Mouse (Mus musculus): Measurements from ENCODE around the gene Ccdc142. TPM values are rescaled to one million over a fixed set of nuclear protein-coding genes. Genes with fewer than 3 reads are reported as not detected.

Ccdc142 gene
- polyA plus RNA-seq, 1 experiment from 2014 or later: 7.0 TPM

GRCm38 (mm10) chr6:83135571-83136161, 34.3 kb downstream of the Ccdc142 start:
- WGBS: 7% methylated on average over 37 of the region's 37 CpGs
- H3K36me3 ChIP-seq: no peaks in the 10 kb centered on the region
- no peak for ATAC-seq (ENCODE audit: low FRiP score)
- H3K4me1 ChIP-seq: peaks cover 42% of the 10 kb centered on the region
- H3K4me2 ChIP-seq: peak overlapping the region; percentile 47
- peak overlapping the region; percentile 27; the same call in 1 of the 2 replicates for H3K9ac ChIP-seq (replicated peaks)
- H3K27ac ChIP-seq (replicated peaks): peak overlapping the region; percentile 81; the same call in 1 of the 2 replicates
- H3K27me3 ChIP-seq (replicated peaks): peaks cover 11% of the 10 kb centered on the region
- H3K9me3 ChIP-seq (replicated peaks): no peaks in the 10 kb centered on the region
- peak overlapping the region; percentile 29 for H3K4me3 ChIP-seq (replicated peaks)

- H3K36me3 ChIP-seq: no peaks in the 10 kb centered on the region
- peak overlapping the region; percentile 29 for H3K4me3 ChIP-seq (replicated peaks)
- H3K9me3 ChIP-seq (replicated peaks): no peaks in the 10 kb centered on the region
- 24% methylated on average over 5 of the region's 5 CpGs for WGBS
- H3K9ac ChIP-seq (replicated peaks): peak overlapping the region; percentile 27; the same call in 1 of the 2 replicates
- peak overlapping the region; percentile 81 for H3K27ac ChIP-seq (replicated peaks)
- peaks cover 42% of the 10 kb centered on the region for H3K4me1 ChIP-seq
- no peak; the same call in 1 of the 2 replicates for ATAC-seq (ENCODE audit: low FRiP score)
- H3K27me3 ChIP-seq (replicated peaks): peaks cover 11% of the 10 kb centered on the region
- H3K4me2 ChIP-seq: peak overlapping the region; percentile 47
Measured at GRCm38 (mm10) chr6:83136291-83136880, 35.0 kb downstream of the Ccdc142 start.

GRCm38 (mm10) chr6:83136881-83137575, 35.6 kb downstream of the Ccdc142 start:
- H3K4me1 ChIP-seq: peaks cover 45% of the 10 kb centered on the region
- 1% methylated on average over 26 of the region's 26 CpGs for WGBS
- ATAC-seq (ENCODE audit: low FRiP score): peak; percentile 56

GRCm38 (mm10) chr6:83137576-83137950, 36.2 kb downstream of the Ccdc142 start:
- Histone ChIP-seq H3K36me3 (no peaks in the 10 kb centered on the region), H3K27ac (replicated peaks) (peak overlapping the region; percentile 81), H3K27me3 (replicated peaks) (peaks cover 11% of the 10 kb centered on the region; the same call in 1 of the 2 replicates), H3K4me3 (replicated peaks) (peak overlapping the region; percentile 29), H3K9me3 (replicated peaks) (no peaks in the 10 kb centered on the region), H3K4me2 (peak overlapping the region; percentile 47), H3K4me1 (peaks cover 50% of the 10 kb centered on the region), H3K9ac (replicated peaks) (peak overlapping the region; percentile 31)
- peak; percentile 51 for ATAC-seq (ENCODE audit: low FRiP score)
- under 1% methylated on average over 12 of the region's 12 CpGs for WGBS

More at GRCm38 (mm10) chr6:83136881-83137575, 35.6 kb downstream of the Ccdc142 start:
- Histone ChIP-seq H3K9me3 (replicated peaks) (no peaks in the 10 kb centered on the region), H3K4me2 (peak overlapping the region; percentile 47), H3K9ac (replicated peaks) (peak overlapping the region; percentile 31), H3K4me3 (replicated peaks) (peak overlapping the region; percentile 29), H3K27me3 (replicated peaks) (peaks cover 11% of the 10 kb centered on the region; the same call in 1 of the 2 replicates), H3K36me3 (no peaks in the 10 kb centered on the region), H3K27ac (replicated peaks) (peak overlapping the region; percentile 81)

- Histone ChIP-seq H3K9ac (replicated peaks) (peak overlapping the region; percentile 31), H3K36me3 (no peaks in the 10 kb centered on the region), H3K9me3 (replicated peaks) (no peaks in the 10 kb centered on the region), H3K4me1 (peaks cover 55% of the 10 kb centered on the region), H3K4me3 (replicated peaks) (peak overlapping the region; percentile 29), H3K27me3 (replicated peaks) (peaks cover 11% of the 10 kb centered on the region; the same call in 1 of the 2 replicates), H3K4me2 (peak overlapping the region; percentile 47), H3K27ac (replicated peaks) (peak overlapping the region; percentile 81)
- peak; percentile 26 for ATAC-seq (ENCODE audit: low FRiP score)
- WGBS: 0% methylated on average over 11 of the region's 11 CpGs
Measured at GRCm38 (mm10) chr6:83138056-83138455, 36.7 kb downstream of the Ccdc142 start.

- Histone ChIP-seq H3K4me2 (no peak overlapping the region), H3K4me3 (replicated peaks) (no peak overlapping the region), H3K27me3 (replicated peaks) (peaks cover 11% of the 10 kb centered on the region; the same call in 1 of the 2 replicates), H3K9ac (replicated peaks) (no peak overlapping the region), H3K4me1 (peaks cover 56% of the 10 kb centered on the region), H3K36me3 (no peaks in the 10 kb centered on the region), H3K9me3 (replicated peaks) (no peaks in the 10 kb centered on the region), H3K27ac (replicated peaks) (no peak overlapping the region)
- no peak for ATAC-seq (ENCODE audit: low FRiP score)
- 77% methylated on average over 8 of the region's 8 CpGs for whole genome bisulfite sequencing
Measured at GRCm38 (mm10) chr6:83140044-83140443, 38.6 kb downstream of the Ccdc142 start.

GRCm38 (mm10) chr6:83141636-83142035, 40.2 kb downstream of the Ccdc142 start:
- Histone ChIP-seq H3K27ac (replicated peaks) (0 out of 2 replicates have a peak overlapping the region, but pooled peaks have one; percentile 1), H3K4me2 (peak overlapping the region; percentile 80), H3K36me3 (0 out of 2 replicates have a peak, but pooled peaks cover under 1% of the 10 kb centered on the region), H3K27me3 (replicated peaks) (0 out of 2 replicates have a peak, but pooled peaks cover under 1% of the 10 kb centered on the region), H3K9ac (replicated peaks) (peak overlapping the region; percentile 57), H3K4me1 (peaks cover 48% of the 10 kb centered on the region), H3K9me3 (replicated peaks) (no peaks in the 10 kb centered on the region), H3K4me3 (replicated peaks) (peak overlapping the region; percentile 41)
- 0 out of 2 replicates have a peak, but pooled peaks have one; percentile 3 for ATAC-seq (ENCODE audit: low FRiP score)
- 39% methylated on average over 4 of the region's 4 CpGs for WGBS

GRCm38 (mm10) chr6:83142211-83142731, 40.9 kb downstream of the Ccdc142 start:
- H3K4me3 ChIP-seq (replicated peaks): peak overlapping the region; percentile 41
- no peaks in the 10 kb centered on the region for H3K27me3 ChIP-seq (replicated peaks)
- H3K4me1 ChIP-seq: peaks cover 42% of the 10 kb centered on the region
- peak overlapping the region; percentile 80 for H3K4me2 ChIP-seq
- 0 out of 2 replicates have a peak overlapping the region, but pooled peaks have one; percentile 1 for H3K27ac ChIP-seq (replicated peaks)
- peak; percentile 32; the same call in 1 of the 2 replicates for ATAC-seq (ENCODE audit: low FRiP score)
- no peaks in the 10 kb centered on the region for H3K9me3 ChIP-seq (replicated peaks)
- H3K36me3 ChIP-seq: 0 out of 2 replicates have a peak, but pooled peaks cover 3% of the 10 kb centered on the region
- peak overlapping the region; percentile 57 for H3K9ac ChIP-seq (replicated peaks)
- WGBS: 3% methylated on average over 41 of the region's 41 CpGs

- 0 out of 2 replicates have a peak, but pooled peaks cover 3% of the 10 kb centered on the region for H3K36me3 ChIP-seq
- no peaks in the 10 kb centered on the region for H3K27me3 ChIP-seq (replicated peaks)
- peak overlapping the region; percentile 80 for H3K4me2 ChIP-seq
- peaks cover 36% of the 10 kb centered on the region for H3K4me1 ChIP-seq
- peak overlapping the region; percentile 57; the same call in 1 of the 2 replicates for H3K9ac ChIP-seq (replicated peaks)
- ATAC-seq (ENCODE audit: low FRiP score): no peak
- WGBS: 37% methylated on average over 11 of the region's 11 CpGs
- no peak overlapping the region for H3K27ac ChIP-seq (replicated peaks)
- no peaks in the 10 kb centered on the region for H3K9me3 ChIP-seq (replicated peaks)
- H3K4me3 ChIP-seq (replicated peaks): no peak overlapping the region
Measured at GRCm38 (mm10) chr6:83142886-83143285, 41.5 kb downstream of the Ccdc142 start.

- WGBS: 79% methylated on average over 2 of the region's 2 CpGs
- H3K27me3 ChIP-seq (replicated peaks): no peaks in the 10 kb centered on the region
- H3K36me3 ChIP-seq: 0 out of 2 replicates have a peak, but pooled peaks cover 6% of the 10 kb centered on the region
- no peaks in the 10 kb centered on the region for H3K9me3 ChIP-seq (replicated peaks)
- H3K4me1 ChIP-seq: peaks cover 15% of the 10 kb centered on the region
- H3K9ac ChIP-seq (replicated peaks): no peak overlapping the region
- no peak overlapping the region for H3K27ac ChIP-seq (replicated peaks)
- ATAC-seq (ENCODE audit: low FRiP score): no peak
- H3K4me2 ChIP-seq: no peak overlapping the region
- no peak overlapping the region for H3K4me3 ChIP-seq (replicated peaks)
Measured at GRCm38 (mm10) chr6:83145209-83145608, 43.8 kb downstream of the Ccdc142 start.

GRCm38 (mm10) chr6:83145805-83146204, 44.4 kb downstream of the Ccdc142 start:
- 76% methylated on average over 9 of the region's 9 CpGs for WGBS
- H3K9ac ChIP-seq (replicated peaks): no peak overlapping the region; the same call in 1 of the 2 replicates

More at GRCm38 (mm10) chr6:83145805-83146204, 44.4 kb downstream of the Ccdc142 start:
- Histone ChIP-seq H3K9me3 (replicated peaks) (no peaks in the 10 kb centered on the region), H3K4me3 (replicated peaks) (no peak overlapping the region), H3K4me2 (no peak overlapping the region), H3K27me3 (replicated peaks) (no peaks in the 10 kb centered on the region), H3K27ac (replicated peaks) (no peak overlapping the region), H3K4me1 (peaks cover 15% of the 10 kb centered on the region), H3K36me3 (0 out of 2 replicates have a peak, but pooled peaks cover 6% of the 10 kb centered on the region)
- no peak for ATAC-seq (ENCODE audit: low FRiP score)
